Mouse (Mus musculus): ENCODE measurements around the gene Irgc1. TPM values are rescaled to one million over a fixed set of nuclear protein-coding genes. Genes with fewer than 3 reads are reported as not detected.
"Not testable (repeated sequence)": the region's sequence is repeated elsewhere in the genome, so short reads cannot be mapped to it uniquely, and the experiment has no call there.

Irgc1 gene
- total RNA-seq (2017): 1.7 TPM in 1 of 3 replicates, not detected in the others

DNA sequence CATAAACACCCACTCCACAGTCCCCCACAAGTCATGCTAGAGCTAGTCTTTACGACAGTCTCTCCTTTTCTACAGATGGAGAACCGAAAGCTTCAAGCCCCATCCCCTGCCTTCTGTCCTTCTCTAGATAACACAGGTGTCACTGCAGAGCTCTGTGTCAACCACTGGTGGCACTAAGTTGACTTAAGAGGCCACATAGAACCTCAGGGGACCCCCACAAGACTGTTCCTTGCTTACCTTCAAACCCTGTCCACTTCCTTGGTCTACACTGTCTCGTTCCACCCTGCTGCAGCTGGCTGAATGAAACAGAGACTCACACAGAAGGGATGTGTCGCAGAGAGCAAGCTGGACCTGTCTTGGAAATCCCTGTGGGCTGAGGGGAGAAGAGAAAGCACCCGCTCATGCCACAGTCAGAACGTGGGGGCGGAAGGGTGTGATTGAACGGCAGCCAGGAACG lies at the start of gene Irgc1:
TSS of gene Irgc1 (minus strand) at position 443 of the 457 bp plus-strand sequence.
- ATAC-seq (replicated peaks; ENCODE audit: insufficient number of reproducible peaks, low FRiP score, low TSS enrichment, poor library complexity, severe bottlenecking): peak; percentile 30

DNA sequence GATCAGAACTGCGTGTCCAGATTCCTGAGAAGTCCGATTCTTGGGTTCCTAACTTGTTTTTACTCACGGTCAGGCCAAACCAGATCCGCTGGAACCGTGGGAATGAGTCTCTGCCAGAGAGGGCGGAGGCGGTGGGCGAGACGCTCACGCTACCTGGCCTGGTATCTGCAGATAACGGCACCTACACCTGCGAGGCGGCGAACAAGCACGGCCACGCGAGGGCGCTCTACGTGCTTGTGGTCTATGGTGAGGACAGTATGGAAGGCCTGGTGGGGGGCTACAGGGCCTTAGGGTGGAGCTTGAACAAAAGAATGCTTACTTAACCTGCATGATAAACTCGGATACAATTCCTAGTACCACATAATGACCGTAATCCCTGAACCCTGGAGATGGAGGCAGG lies 49.4 kb upstream of the Irgc1 start:
- ATAC-seq (replicated peaks; ENCODE audit: insufficient number of reproducible peaks, low FRiP score, low TSS enrichment, poor library complexity, severe bottlenecking): no peak

GRCm38 (mm10) chr7:24500929-24501328 lies 48.8 kb upstream of the Irgc1 start:
- ATAC-seq (replicated peaks; ENCODE audit: insufficient number of reproducible peaks, low FRiP score, low TSS enrichment, poor library complexity, severe bottlenecking): no peak

DNA sequence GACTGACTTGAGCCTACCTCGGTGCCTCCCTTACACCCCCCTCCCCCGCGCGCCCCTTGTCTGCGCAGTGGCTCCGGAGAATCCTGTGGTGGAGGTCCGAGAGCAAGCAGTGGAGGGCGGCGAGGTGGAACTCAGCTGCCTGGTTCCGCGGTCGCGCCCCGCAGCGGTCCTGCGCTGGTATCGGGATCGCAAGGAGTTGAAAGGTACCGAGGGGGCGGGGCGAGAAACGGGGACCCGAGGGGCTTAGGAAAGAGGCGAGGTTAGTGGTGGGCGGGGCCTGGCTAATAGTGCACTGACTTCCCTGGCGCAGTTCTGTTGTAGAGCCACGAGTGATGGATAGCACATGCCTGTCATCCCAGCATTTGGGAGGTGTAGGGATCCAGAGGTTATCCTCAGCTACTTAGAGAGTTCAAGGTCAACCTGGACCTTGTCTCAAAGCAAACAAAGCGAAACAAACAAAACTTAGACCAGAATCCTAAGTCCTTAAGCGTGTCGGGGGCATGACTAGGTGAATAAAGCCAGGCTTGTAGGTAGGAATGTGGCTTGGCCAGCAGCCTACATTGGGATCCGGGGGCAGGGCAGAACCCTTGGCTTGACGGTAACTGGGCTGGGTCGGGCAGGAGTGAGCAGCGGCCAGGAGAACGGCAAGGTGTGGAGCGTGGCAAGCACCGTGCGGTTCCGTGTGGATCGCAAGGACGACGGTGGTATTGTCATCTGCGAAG lies 47.9 kb upstream of the Irgc1 start:
- ATAC-seq (replicated peaks; ENCODE audit: insufficient number of reproducible peaks, low FRiP score, low TSS enrichment, poor library complexity, severe bottlenecking): no peak

DNA sequence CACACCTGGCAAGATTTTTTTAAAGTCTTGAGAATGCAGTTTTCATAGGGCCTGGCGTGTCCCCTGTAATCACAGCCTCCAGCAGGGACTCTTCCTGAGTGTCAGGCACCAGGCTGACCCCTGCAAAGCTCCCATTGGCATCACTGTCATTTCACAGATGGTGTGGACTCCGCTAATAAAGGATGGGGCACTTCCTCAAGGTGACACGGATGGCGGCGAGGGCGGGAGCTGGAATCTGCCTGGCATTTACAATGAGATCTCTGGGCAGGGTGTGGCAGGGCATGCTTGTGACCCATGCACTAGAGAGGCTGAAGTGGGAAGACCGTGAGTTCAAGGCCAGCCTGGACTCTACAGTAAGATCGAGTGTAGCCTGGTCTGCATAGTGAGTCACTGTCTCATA lies 36.2 kb upstream of the Irgc1 start:
- no peak for ATAC-seq (replicated peaks; ENCODE audit: insufficient number of reproducible peaks, low FRiP score, low TSS enrichment, poor library complexity, severe bottlenecking)

DNA sequence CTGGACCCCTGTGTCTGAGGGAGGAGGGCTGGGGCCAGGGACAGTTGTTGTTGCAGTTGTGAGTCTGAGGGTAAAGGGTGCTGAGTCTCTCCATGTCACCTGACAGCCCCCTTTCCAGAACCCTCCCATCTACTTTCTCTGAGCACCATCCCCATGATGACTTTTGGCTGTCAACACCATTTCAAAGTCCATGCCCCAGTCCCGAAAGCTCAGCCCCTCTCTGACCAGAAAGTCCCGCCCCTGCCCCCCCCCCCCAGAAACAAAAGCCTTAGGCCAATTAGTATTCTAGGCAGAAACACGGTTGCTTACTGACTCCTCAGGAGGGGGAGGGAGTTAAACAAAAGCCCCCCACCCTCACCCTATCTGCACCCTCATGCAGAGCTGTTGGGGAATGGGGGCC lies 35.3 kb upstream of the Irgc1 start:
- no peak for ATAC-seq (replicated peaks; ENCODE audit: insufficient number of reproducible peaks, low FRiP score, low TSS enrichment, poor library complexity, severe bottlenecking)

DNA sequence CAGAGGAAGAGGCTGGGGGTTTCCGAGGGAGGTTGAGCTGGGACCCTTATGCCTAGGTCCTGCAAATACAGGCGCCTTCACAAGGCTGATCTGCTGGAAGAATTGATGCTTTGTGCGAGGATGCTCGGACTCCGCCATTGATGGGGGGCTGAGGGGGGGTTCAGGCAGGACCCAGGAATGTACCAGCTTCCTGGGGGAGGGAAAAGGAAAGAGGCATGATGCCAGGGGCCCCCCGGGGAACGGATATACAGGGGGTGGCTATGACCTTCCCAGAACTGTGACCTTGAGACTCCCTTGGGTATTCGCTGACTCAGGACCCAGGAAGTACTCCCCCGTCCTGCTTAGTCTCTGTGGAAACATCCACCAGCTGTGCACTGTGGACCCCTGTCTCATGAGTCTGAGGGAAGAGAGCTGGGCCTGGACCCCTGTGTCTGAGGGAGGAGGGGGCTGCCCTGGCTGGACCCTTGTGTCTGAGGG lies 34.6 kb upstream of the Irgc1 start:
- no peak for ATAC-seq (replicated peaks; ENCODE audit: insufficient number of reproducible peaks, low FRiP score, low TSS enrichment, poor library complexity, severe bottlenecking)

GRCm38 (mm10) chr7:24485481-24485880 lies 33.4 kb upstream of the Irgc1 start:
- no peak for ATAC-seq (replicated peaks; ENCODE audit: insufficient number of reproducible peaks, low FRiP score, low TSS enrichment, poor library complexity, severe bottlenecking)

GRCm38 (mm10) chr7:24483291-24483690 lies 31.2 kb upstream of the Irgc1 start:
- not testable (repeated sequence) for ATAC-seq (replicated peaks; ENCODE audit: insufficient number of reproducible peaks, low FRiP score, low TSS enrichment, poor library complexity, severe bottlenecking)

DNA sequence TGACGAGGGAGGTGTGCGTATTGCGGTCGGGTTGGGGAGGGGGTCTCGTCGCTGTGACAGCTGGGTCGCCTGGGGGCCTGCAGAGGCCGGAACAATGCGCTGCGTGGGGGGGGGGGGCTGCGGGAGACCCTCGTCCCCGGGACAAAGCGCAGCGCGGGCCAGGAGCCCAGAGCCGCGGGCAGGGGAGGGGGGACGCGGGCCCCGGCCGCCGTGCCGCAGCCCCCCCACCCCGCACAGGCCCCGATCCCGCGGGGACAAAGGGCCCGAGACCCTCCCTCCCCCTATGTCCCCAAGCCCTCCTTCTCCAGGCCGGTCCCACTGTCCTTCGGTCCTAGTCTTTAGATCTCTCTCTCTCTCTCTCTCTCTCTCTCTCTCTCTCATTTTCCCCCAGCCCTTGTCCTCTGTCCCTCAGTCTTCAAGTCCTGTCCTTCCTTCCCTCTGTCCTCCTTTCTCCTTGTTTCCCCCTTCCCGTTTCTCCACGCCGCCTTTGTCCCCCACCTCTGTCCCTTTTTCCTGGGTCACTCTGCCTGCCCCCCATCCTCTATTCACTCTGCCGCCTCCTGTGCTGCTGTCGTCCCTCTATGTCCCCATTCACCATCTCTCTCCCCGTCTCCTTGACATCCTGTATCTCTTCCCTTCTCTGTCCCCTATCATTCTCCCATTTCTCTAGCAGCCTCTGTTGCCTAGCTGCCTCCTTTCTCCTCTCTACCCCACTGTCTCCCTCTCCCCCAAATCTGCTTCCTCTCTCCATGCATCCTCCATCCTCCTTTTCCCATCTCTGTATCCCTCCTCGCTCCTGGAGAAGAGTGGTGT lies 30.3 kb upstream of the Irgc1 start:
- ATAC-seq (replicated peaks; ENCODE audit: insufficient number of reproducible peaks, low FRiP score, low TSS enrichment, poor library complexity, severe bottlenecking): no peak

DNA sequence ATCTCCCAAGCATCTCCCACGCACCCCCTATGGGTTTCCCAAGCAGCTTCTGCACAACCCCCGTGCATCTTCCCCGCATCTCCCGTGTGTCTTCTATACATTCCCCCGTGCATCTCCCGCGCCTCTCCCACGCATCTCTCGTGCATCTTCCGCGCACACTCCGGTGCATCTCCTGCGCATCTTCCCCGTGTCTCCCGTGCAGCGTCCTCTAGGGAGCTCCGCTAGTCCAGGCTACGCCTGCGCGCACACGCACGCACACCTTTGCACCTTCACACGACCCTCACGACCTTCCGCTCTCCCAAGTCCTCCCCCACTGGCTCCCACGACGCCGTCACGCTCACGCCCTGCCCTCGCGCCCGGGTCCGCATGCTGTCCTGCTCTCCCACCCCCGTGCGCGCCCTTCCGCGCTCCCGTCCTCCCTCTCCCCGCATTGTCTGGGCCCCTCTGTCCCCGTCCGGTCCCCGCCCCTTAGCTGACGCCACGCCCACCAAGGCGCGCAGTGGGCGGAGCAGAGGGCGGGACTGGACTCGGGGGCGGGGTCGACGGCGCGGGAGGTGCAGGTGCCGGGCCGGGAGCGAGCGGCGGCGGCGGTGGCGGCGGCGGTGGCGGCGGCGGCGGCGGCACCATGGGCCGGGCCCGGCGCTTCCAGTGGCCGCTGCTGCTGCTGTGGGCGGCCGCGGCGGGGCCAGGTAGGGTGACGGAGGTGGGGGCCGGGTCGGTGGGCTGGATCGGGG lies 29.5 kb upstream of the Irgc1 start, which contains the start of gene Cadm4:
TSS of gene Cadm4 (plus strand) at position 550 of the 734 bp plus-strand sequence.
- no peak for ATAC-seq (replicated peaks; ENCODE audit: insufficient number of reproducible peaks, low FRiP score, low TSS enrichment, poor library complexity, severe bottlenecking)

- ATAC-seq (replicated peaks; ENCODE audit: insufficient number of reproducible peaks, low FRiP score, low TSS enrichment, poor library complexity, severe bottlenecking): no peak
These were observed 28.9 kb upstream of the Irgc1 start for GRCm38 (mm10) chr7:24480986-24481473.

GRCm38 (mm10) chr7:24480121-24480941 lies 28.2 kb upstream of the Irgc1 start:
- no peak for ATAC-seq (replicated peaks; ENCODE audit: insufficient number of reproducible peaks, low FRiP score, low TSS enrichment, poor library complexity, severe bottlenecking)

GRCm38 (mm10) chr7:24479685-24480084 lies 27.6 kb upstream of the Irgc1 start:
- no peak for ATAC-seq (replicated peaks; ENCODE audit: insufficient number of reproducible peaks, low FRiP score, low TSS enrichment, poor library complexity, severe bottlenecking)

DNA sequence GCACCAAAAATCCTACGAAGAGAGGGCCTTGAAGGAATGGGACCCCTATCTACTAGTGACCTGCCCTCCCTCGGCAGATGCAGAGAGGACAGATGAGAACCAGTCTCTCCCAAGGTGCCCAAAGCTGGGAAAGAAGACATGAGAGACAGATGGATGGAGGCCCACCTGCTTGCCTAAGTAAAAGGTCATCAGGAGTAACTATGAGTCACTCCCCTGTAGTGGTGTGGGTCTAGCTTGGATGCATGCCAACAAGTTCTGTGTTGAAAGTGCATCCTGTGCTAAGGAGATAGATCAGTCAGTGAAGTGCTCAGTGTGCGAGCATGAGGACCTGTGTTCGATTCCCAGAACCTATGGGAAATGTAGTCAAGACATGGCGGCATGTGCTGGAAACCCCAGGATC lies 26.8 kb upstream of the Irgc1 start:
- no peak for ATAC-seq (replicated peaks; ENCODE audit: insufficient number of reproducible peaks, low FRiP score, low TSS enrichment, poor library complexity, severe bottlenecking)

- ATAC-seq (replicated peaks; ENCODE audit: insufficient number of reproducible peaks, low FRiP score, low TSS enrichment, poor library complexity, severe bottlenecking): no peak
These were observed 24.8 kb upstream of the Irgc1 start for GRCm38 (mm10) chr7:24476856-24477255.

- ATAC-seq (replicated peaks; ENCODE audit: insufficient number of reproducible peaks, low FRiP score, low TSS enrichment, poor library complexity, severe bottlenecking): no peak
These were observed 24.2 kb upstream of the Irgc1 start for GRCm38 (mm10) chr7:24476338-24476737.

- ATAC-seq (replicated peaks; ENCODE audit: insufficient number of reproducible peaks, low FRiP score, low TSS enrichment, poor library complexity, severe bottlenecking): no peak
These were observed 22.9 kb upstream of the Irgc1 start for GRCm38 (mm10) chr7:24474811-24475506.
